Mouse (Mus musculus) granulocyte monocyte progenitor cell, adult 5-6 weeks (primary cell): Measurements from ENCODE around the gene Cxadr. TPM values are rescaled to one million over a fixed set of nuclear protein-coding genes. Genes with fewer than 3 reads are reported as not detected.

Experiments used
- total RNA-seq, 2 experiments: library from RNA; stranded (forward) in 1 of 2; stranded (reverse) in 1 of 2; fragments of 200-712, 200-1000 nt in 1 of 2; fragments of >200 nt in 1 of 2; fragmentation: Nextera tagmentation in 1 of 2; gene quantifications; 2 replicates each; pipeline ENCODE4 v1.2.3; 2014 to 2017

The Cxadr gene
- total RNA-seq, 2 experiments from 2014 or later: 0.98 to 4.8 TPM

Other genes starting within 250 kb of the Cxadr start
- 27.1 and 28.8 TPM in 2 replicates for gene Btg3, start 75.7 kb downstream of the Cxadr start, total RNA-seq (2014; fragmentation: Nextera tagmentation)
- 7.9 and 18.9 TPM in 2 replicates for gene Btg3, start 75.7 kb downstream of the Cxadr start, total RNA-seq (2017)